Mouse (Mus musculus): ENCODE results near the gene Nudt3. TPM values are rescaled to one million over a fixed set of nuclear protein-coding genes. Genes with fewer than 3 reads are reported as not detected.

Gene Nudt3
- total RNA-seq, 1 experiment from 2014 or later = 113 TPM

GRCm38 (mm10) chr17:27574470-27575115, 48.7 kb downstream of the Nudt3 start:
- ATAC-seq (replicated peaks; ENCODE audit: low read depth, poor library complexity, severe bottlenecking) = peak; percentile 37; the same call in 1 of the 2 replicates

GRCm38 (mm10) chr17:27573772-27574320, 49.4 kb downstream of the Nudt3 start:
- ATAC-seq (replicated peaks; ENCODE audit: low read depth, poor library complexity, severe bottlenecking) = peak; percentile 24; the same call in 1 of the 2 replicates

- no peak for ATAC-seq (replicated peaks; ENCODE audit: low read depth, poor library complexity, severe bottlenecking)
These were observed 52.0 kb downstream of the Nudt3 start for GRCm38 (mm10) chr17:27571315-27571714.

GRCm38 (mm10) chr17:27568228-27568627, 55.1 kb downstream of the Nudt3 start:
- no peak for ATAC-seq (replicated peaks; ENCODE audit: low read depth, poor library complexity, severe bottlenecking)

- no peak for ATAC-seq (replicated peaks; ENCODE audit: low read depth, poor library complexity, severe bottlenecking)
These were observed 57.4 kb downstream of the Nudt3 start for GRCm38 (mm10) chr17:27565942-27566267.

- peak; percentile 74 for ATAC-seq (replicated peaks; ENCODE audit: low read depth, poor library complexity, severe bottlenecking)
These were observed 57.9 kb downstream of the Nudt3 start, which contains the start of gene AI413582 for GRCm38 (mm10) chr17:27565163-27565941. Gene AI413582, minus strand, starts transcription at chr17:27565756.

GRCm38 (mm10) chr17:27564391-27565162, 58.7 kb downstream of the Nudt3 start:
- ATAC-seq (replicated peaks; ENCODE audit: low read depth, poor library complexity, severe bottlenecking) = no peak

GRCm38 (mm10) chr17:27563771-27564244, 59.5 kb downstream of the Nudt3 start:
- no peak for ATAC-seq (replicated peaks; ENCODE audit: low read depth, poor library complexity, severe bottlenecking)

GRCm38 (mm10) chr17:27561809-27562526, 61.3 kb downstream of the Nudt3 start:
- 0 out of 2 replicates have a peak, but pooled peaks have one; percentile 4 for ATAC-seq (replicated peaks; ENCODE audit: low read depth, poor library complexity, severe bottlenecking)

- ATAC-seq (replicated peaks; ENCODE audit: low read depth, poor library complexity, severe bottlenecking) = no peak
These were observed 62.3 kb downstream of the Nudt3 start for GRCm38 (mm10) chr17:27560926-27561480.

- ATAC-seq (replicated peaks; ENCODE audit: low read depth, poor library complexity, severe bottlenecking) = no peak
These were observed 63.7 kb downstream of the Nudt3 start for GRCm38 (mm10) chr17:27559596-27559995.

GRCm38 (mm10) chr17:27558845-27559244, 64.5 kb downstream of the Nudt3 start:
- ATAC-seq (replicated peaks; ENCODE audit: low read depth, poor library complexity, severe bottlenecking) = no peak

GRCm38 (mm10) chr17:27557927-27558661, 65.2 kb downstream of the Nudt3 start:
- no peak for ATAC-seq (replicated peaks; ENCODE audit: low read depth, poor library complexity, severe bottlenecking)

- ATAC-seq (replicated peaks; ENCODE audit: low read depth, poor library complexity, severe bottlenecking) = peak; percentile 15; the same call in 1 of the 2 replicates
These were observed 65.9 kb downstream of the Nudt3 start for GRCm38 (mm10) chr17:27557181-27557926.

- peak; percentile 24 for ATAC-seq (replicated peaks; ENCODE audit: low read depth, poor library complexity, severe bottlenecking)
These were observed 66.8 kb downstream of the Nudt3 start, which contains the start of gene Hmga1 for GRCm38 (mm10) chr17:27556315-27557011. Gene Hmga1, plus strand, starts transcription at chr17:27556497.

- peak; percentile 40 for ATAC-seq (replicated peaks; ENCODE audit: low read depth, poor library complexity, severe bottlenecking)
These were observed 67.7 kb downstream of the Nudt3 start for GRCm38 (mm10) chr17:27555512-27556172.

- ATAC-seq (replicated peaks; ENCODE audit: low read depth, poor library complexity, severe bottlenecking) = peak; percentile 16
These were observed 68.2 kb downstream of the Nudt3 start for GRCm38 (mm10) chr17:27555075-27555511.
